Mouse (Mus musculus) MEL (cell line): Measurements from ENCODE around the gene E130208F15Rik. TPM values are rescaled to one million over a fixed set of nuclear protein-coding genes. Genes with fewer than 3 reads are reported as not detected.

ENCODE experiments used
- DNase-seq: peaks from one replicate; pipeline ENCODE4 v3.0.0; 2011; ENCODE audit warnings: low read depth, low spot score
- H3K27ac ChIP-seq: 2 replicates; pipeline ENCODE4 v1.5.1; 2012; ENCODE audit warnings: low read depth, mild to moderate bottlenecking, control low read depth, low read length, moderate library complexity; ENCODE audit not compliant: control insufficient read depth
- H3K27me3 ChIP-seq, 2 experiments: fragments of 150-350 bp in 1 of 2; sonication (generic) in 1 of 2; 2 replicates each; pipeline ENCODE4 v1.6.1; 2012; ENCODE audit warnings: low read length in 2 of 2, mild to moderate bottlenecking in 2 of 2, improper control_type of control experiment in 1 of 2, moderate library complexity in 1 of 2; ENCODE audit not compliant: insufficient read depth in 2 of 2, control insufficient read depth in 1 of 2
- H3K36me3 ChIP-seq, 2 experiments: 2 replicates each; pipeline ENCODE4 v1.6.1; 2012 to 2014; ENCODE audit warnings: low read length in 2 of 2, improper control_type of control experiment in 1 of 2, inconsistent platforms in 1 of 2, mild to moderate bottlenecking in 1 of 2; ENCODE audit not compliant: insufficient read depth in 2 of 2, control insufficient read depth in 1 of 2
- H3K4me1 ChIP-seq, 2 experiments: fragments of 150-350 bp in 1 of 2; sonication (generic) in 1 of 2; 2 replicates each; pipeline ENCODE4 v1.6.1; 2012; ENCODE audit warnings: low read length in 2 of 2, improper control_type of control experiment in 1 of 2, mild to moderate bottlenecking in 1 of 2; ENCODE audit not compliant: insufficient read depth in 2 of 2, control insufficient read depth in 1 of 2
- H3K4me3 ChIP-seq, 2 experiments: fragments of 150-350 bp in 1 of 2; sonication (generic) in 1 of 2; 2 replicates each; pipeline ENCODE4 v1.5.1; 2012; ENCODE audit warnings: low read depth in 2 of 2, low read length in 2 of 2, mild to moderate bottlenecking in 2 of 2, moderate library complexity in 2 of 2, control low read depth in 1 of 2, improper control_type of control experiment in 1 of 2; ENCODE audit not compliant: control insufficient read depth in 1 of 2, insufficient read depth in 1 of 2
- H3K79me2 ChIP-seq: 2 replicates; pipeline ENCODE4 v1.6.1; 2012; ENCODE audit warnings: mild to moderate bottlenecking, low read length, moderate library complexity; ENCODE audit not compliant: control insufficient read depth, poor library complexity, insufficient read depth
- H3K9ac ChIP-seq: 2 replicates; pipeline ENCODE4 v1.6.1; 2012; ENCODE audit warnings: low read depth, mild to moderate bottlenecking, control low read depth, low read length, moderate library complexity; ENCODE audit not compliant: control insufficient read depth, poor library complexity, severe bottlenecking
- H3K9me3 ChIP-seq: fragments of 150-350 bp; sonication (generic); replicated peaks from 2 replicates; pipeline ENCODE4 v1.6.1; 2012; ENCODE audit warnings: mild to moderate bottlenecking, low read length, improper control_type of control experiment, moderate library complexity; ENCODE audit not compliant: insufficient read depth
- BHLHE40 ChIP-seq: IDR thresholded peaks from 2 replicates; pipeline ENCODE4 v1.6.1; 2012; ENCODE audit warnings: low read depth, mild to moderate bottlenecking, inconsistent platforms, low read length, improper control_type of control experiment, borderline replicate concordance
- CHD2 ChIP-seq: IDR thresholded peaks from 2 replicates; pipeline ENCODE4 v1.6.1; 2011; ENCODE audit warnings: low read length, improper control_type of control experiment
- E2F4 ChIP-seq: IDR thresholded peaks from 2 replicates; pipeline ENCODE4 v1.6.1; 2011; ENCODE audit warnings: low read depth, low read length, improper control_type of control experiment, borderline replicate concordance
- ETS1 ChIP-seq: IDR thresholded peaks from 2 replicates; pipeline ENCODE4 v1.6.1; 2012; ENCODE audit warnings: low read depth, mild to moderate bottlenecking, inconsistent platforms, low read length, improper control_type of control experiment, moderate library complexity
- GABPA ChIP-seq: IDR thresholded peaks from 2 replicates; pipeline ENCODE4 v1.6.1; 2012; ENCODE audit warnings: low read depth, mild to moderate bottlenecking, inconsistent platforms, low read length, improper control_type of control experiment, moderate library complexity
- HCFC1 ChIP-seq: IDR thresholded peaks from 2 replicates; pipeline ENCODE4 v1.6.1; 2012; ENCODE audit warnings: low read depth, mild to moderate bottlenecking, inconsistent platforms, low read length, improper control_type of control experiment, moderate library complexity
- KAT2A ChIP-seq: conservative IDR thresholded peaks from 2 replicates; pipeline ENCODE4 v1.6.1; 2012; ENCODE audit warnings: low read depth, low read length, improper control_type of control experiment, inconsistent platforms
- MAZ ChIP-seq: IDR thresholded peaks from 2 replicates; pipeline ENCODE4 v1.6.1; 2012; ENCODE audit warnings: low read depth, mild to moderate bottlenecking, inconsistent platforms, low read length, improper control_type of control experiment
- MEF2A ChIP-seq: IDR thresholded peaks from 2 replicates; pipeline ENCODE4 v1.6.1; 2014; ENCODE audit warnings: low read depth, mild to moderate bottlenecking, inconsistent platforms, low read length, improper control_type of control experiment; ENCODE audit not compliant: poor library complexity, insufficient replicate concordance, severe bottlenecking; ENCODE audit errors: extremely low read depth
- MYB ChIP-seq: IDR thresholded peaks from 2 replicates; pipeline ENCODE4 v1.6.1; 2011; ENCODE audit warnings: mild to moderate bottlenecking, low read depth, low read length, improper control_type of control experiment
- NELFE ChIP-seq: IDR thresholded peaks from 2 replicates; pipeline ENCODE4 v1.6.1; 2011; ENCODE audit warnings: low read depth, low read length, improper control_type of control experiment
- POLR2AphosphoS2 ChIP-seq: IDR thresholded peaks from 2 replicates; pipeline ENCODE4 v1.6.1; 2011; ENCODE audit warnings: low read length, improper control_type of control experiment
- POLR2AphosphoS5 ChIP-seq: IDR thresholded peaks from 2 replicates; pipeline ENCODE4 v1.6.1; 2012; ENCODE audit warnings: low read depth, borderline replicate concordance, mild to moderate bottlenecking, inconsistent platforms, low read length, moderate library complexity, mixed read lengths
- RAD21 ChIP-seq: IDR thresholded peaks from 2 replicates; pipeline ENCODE4 v1.6.1; 2011; ENCODE audit warnings: mild to moderate bottlenecking, low read depth, low read length, improper control_type of control experiment
- SMC3 ChIP-seq: IDR thresholded peaks from 2 replicates; pipeline ENCODE4 v1.6.1; 2011; ENCODE audit warnings: low read depth, low read length, improper control_type of control experiment
- TBP ChIP-seq: IDR thresholded peaks from 2 replicates; pipeline ENCODE4 v1.8.0; 2011; ENCODE audit warnings: low read depth, low read length, improper control_type of control experiment
- TCF12 ChIP-seq: IDR thresholded peaks from 2 replicates; pipeline ENCODE4 v1.6.1; 2014; ENCODE audit warnings: low read depth, mild to moderate bottlenecking, inconsistent platforms, low read length, improper control_type of control experiment, moderate library complexity
- USF2 ChIP-seq, 2 experiments: IDR thresholded peaks; 2 replicates each; pipeline ENCODE4 v1.6.1; 2011 to 2012; ENCODE audit warnings: improper control_type of control experiment in 2 of 2, low read length in 2 of 2, borderline replicate concordance in 1 of 2, inconsistent platforms in 1 of 2, low read depth in 1 of 2, mild to moderate bottlenecking in 1 of 2; ENCODE audit not compliant: insufficient read depth in 1 of 2
- ZKSCAN1 ChIP-seq: IDR thresholded peaks from 2 replicates; pipeline ENCODE4 v1.6.1; 2012; ENCODE audit warnings: low read depth, mild to moderate bottlenecking, inconsistent platforms, low read length, improper control_type of control experiment, moderate library complexity
- ZMIZ1 ChIP-seq: IDR thresholded peaks from 2 replicates; pipeline ENCODE4 v1.6.1; 2012; ENCODE audit warnings: low read depth, mild to moderate bottlenecking, inconsistent platforms, low read length, improper control_type of control experiment, moderate library complexity
- ZNF384 ChIP-seq: IDR thresholded peaks from 2 replicates; pipeline ENCODE4 v1.6.1; 2012; ENCODE audit warnings: low read depth, mild to moderate bottlenecking, inconsistent platforms, low read length, improper control_type of control experiment
- polyA plus RNA-seq, 2 experiments: library from polyadenylated mRNA; stranded (reverse) in 1 of 2; unstranded in 1 of 2; fragments of >175 nt in 1 of 2; fragments of >200 nt in 1 of 2; gene quantifications; 2 replicates each; pipeline versions ENCODE4 v1.2.1 to v1.2.4; 2012; ENCODE audit warnings: low replicate concordance in 2 of 2, low read depth in 1 of 2; ENCODE audit not compliant: insufficient read length in 2 of 2, insufficient read depth in 1 of 2, missing spikeins in 1 of 2
- total RNA-seq: library from RNA; depleted of rRNA; stranded (reverse); fragments of 300-350 nt; gene quantifications from 2 replicates; pipeline ENCODE4 v1.2.3, GENCODE M21; 2012

Gene E130208F15Rik
- total and polyA plus RNA-seq, 3 experiments: 0.96 to 3.2 TPM; not detected in 1

- Histone ChIP-seq H3K9me3 (no peaks in the 10 kb centered on the region), H3K27me3 (no peaks in the 10 kb centered on the region; a peak in 1 of 4 replicates), H3K9ac (no peak overlapping the region), H3K36me3 (peaks cover 0 to 11% of the 10 kb centered on the region in 2 experiments; a peak in 2 of 4 replicates), H3K27ac (no peak overlapping the region), H3K4me3 (no peak overlapping the region), H3K4me1 (peaks cover 4 to 19% of the 10 kb centered on the region in 2 experiments; a peak in 3 of 4 replicates), H3K79me2 (no peaks in the 10 kb centered on the region)
- no peak for DNase-seq
- TF ChIP-seq ZMIZ1 (no peak), RAD21 (no peak), SMC3 (no peak), POLR2AphosphoS5 (no peak), ETS1 (no peak), GABPA (no peak), CHD2 (no peak), MAZ (no peak), ZKSCAN1 (no peak), POLR2AphosphoS2 (no peak), MYB (no peak)
These were observed 13.0 kb downstream of the E130208F15Rik start for GRCm38 (mm10) chr7:30334563-30334962.

GRCm38 (mm10) chr7:30335688-30336087 lies 14.1 kb downstream of the E130208F15Rik start:
- Histone ChIP-seq H3K9me3 (no peaks in the 10 kb centered on the region), H3K4me3 (no peak overlapping the region), H3K9ac (no peak overlapping the region), H3K79me2 (no peaks in the 10 kb centered on the region), H3K36me3 (peaks cover 0 to 11% of the 10 kb centered on the region in 2 experiments; a peak in 2 of 4 replicates), H3K27ac (no peak overlapping the region), H3K27me3 (no peaks in the 10 kb centered on the region), H3K4me1 (peaks cover 4 to 19% of the 10 kb centered on the region in 2 experiments; a peak in 3 of 4 replicates)
- TF ChIP-seq E2F4 (no peak), BHLHE40 (no peak), HCFC1 (no peak), TCF12 (no peak), USF2 (IDR thresholded peaks at IDR 0.05; ENCODE audit: borderline replicate concordance in 1 of 2, insufficient read depth in 1 of 2, low read depth in 1 of 2, low read length in 2 of 2) (no peak), ZNF384 (no peak), ZKSCAN1 (no peak), MAZ (no peak), ZMIZ1 (no peak), GABPA (no peak), MEF2A (no peak), KAT2A (no peak), NELFE (no peak), POLR2AphosphoS2 (no peak), TBP (no peak)
- no peak for DNase-seq
